Mouse (Mus musculus) ovary, postnatal 10 days (tissue): ENCODE measurements around the gene BC030870.

Experiments
- DNase-seq: peaks from one replicate; pipeline ENCODE4 v3.0.0; 2022; ENCODE audit warnings: low spot score

Gene BC030870

GRCm38 (mm10) chr8:65074733-65075132 is 54.6 kb downstream of the BC030870 start, which contains the start of gene Gm10663:
TSS of gene Gm10663 (plus strand) at chr8:65075033.
- DNase-seq = no peak

DNA sequence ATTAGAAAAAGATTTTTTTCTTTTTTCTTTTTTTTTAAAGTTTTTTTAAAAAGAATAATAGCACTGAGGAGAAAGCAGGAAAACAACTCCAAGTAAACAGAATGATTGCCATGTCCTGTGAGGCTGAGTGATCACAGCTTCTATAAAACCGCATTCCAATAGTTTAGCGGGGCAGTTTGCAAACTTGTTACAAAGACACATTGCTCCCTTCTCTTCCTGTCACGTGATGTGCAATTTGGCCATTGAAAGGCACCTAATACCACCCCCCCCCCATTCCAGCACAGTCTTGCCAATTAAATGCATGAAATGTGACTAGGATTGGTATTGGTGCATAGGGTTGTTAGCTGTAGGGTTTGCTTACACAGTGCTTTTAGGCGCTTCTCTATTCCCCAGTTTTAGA is 58.4 kb downstream of the BC030870 start:
- DNase-seq = no peak

- DNase-seq = no peak
Observed at GRCm38 (mm10) chr8:65068473-65068819, 60.9 kb downstream of the BC030870 start.

GRCm38 (mm10) chr8:65067694-65068472 is 61.5 kb downstream of the BC030870 start:
- DNase-seq = no peak

DNA sequence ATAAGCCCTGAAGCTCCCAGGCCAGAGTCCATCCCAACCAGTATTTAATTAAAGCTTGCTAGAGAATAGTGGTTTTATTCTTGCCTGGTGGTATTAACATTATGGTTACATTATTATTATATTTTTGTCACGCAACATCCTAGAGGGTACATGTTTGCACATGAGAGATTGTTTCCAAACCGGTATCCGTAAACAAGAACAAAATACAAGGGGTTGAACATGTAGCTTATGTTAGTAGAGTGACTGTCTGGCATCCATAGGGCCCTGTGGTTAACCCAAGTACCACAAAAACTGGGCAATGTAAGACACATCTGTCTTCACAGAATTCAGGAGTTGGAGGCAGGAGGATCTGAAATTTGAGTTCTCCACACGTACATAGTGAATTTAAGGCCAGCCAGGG is 62.3 kb downstream of the BC030870 start:
- DNase-seq = no peak

DNA sequence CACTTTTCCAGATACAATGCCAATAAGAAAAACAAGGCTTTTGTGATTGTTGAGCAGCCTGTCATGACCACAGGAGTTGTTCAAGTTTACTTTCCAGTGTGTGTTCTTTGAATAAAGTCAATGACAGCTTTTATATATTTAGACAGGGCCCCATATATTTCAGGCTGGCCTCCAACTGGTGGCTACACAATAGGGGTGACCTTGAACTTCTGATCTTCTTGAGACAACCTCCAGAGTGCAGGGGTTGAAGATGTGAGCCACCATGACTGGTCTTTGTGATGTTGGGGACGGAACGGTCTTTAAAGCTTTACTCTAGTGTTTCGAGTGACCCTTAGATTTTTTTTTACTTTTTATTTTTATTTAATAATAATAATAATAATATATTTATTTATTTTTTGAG is 63.7 kb downstream of the BC030870 start:
- no peak for DNase-seq

DNA sequence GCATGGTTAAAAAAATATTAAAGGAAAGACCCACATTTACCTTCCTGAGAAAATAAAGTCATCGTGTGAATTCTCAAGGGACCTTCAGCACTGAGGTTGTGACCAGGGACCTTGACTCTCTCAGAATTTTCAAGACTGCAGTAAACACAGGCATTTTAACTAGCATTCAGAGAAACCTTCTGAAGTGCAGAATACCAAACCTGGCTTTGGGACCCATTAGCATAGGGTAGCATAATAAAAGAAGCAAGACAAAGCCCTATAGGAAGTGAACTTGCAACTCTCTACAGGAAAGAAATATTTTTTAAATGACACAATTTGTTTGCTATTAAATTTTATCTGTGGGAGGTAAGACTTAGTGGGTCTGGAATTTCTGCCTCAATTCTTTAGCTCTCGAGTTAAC is 65.3 kb downstream of the BC030870 start:
- DNase-seq = no peak

DNA sequence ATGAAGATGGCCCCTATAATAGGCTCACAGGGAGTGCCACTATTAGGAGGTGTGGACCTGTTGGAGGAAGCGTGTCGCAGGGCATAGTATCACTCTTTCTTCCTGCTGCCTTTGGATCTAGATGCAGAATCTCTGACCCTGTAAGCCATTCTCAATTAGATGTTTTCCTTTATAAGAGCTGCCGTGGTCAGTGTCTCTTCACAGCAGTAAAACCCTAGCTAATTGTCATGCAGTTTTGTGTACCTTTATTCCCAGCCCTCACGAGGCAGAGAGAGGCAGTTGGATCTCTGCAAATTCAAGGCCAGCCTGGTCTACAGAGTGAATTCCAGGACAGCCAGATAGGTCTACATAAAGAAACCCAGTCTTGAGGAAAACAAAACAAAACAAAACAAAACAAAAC is 67.2 kb downstream of the BC030870 start:
- no peak for DNase-seq

DNA sequence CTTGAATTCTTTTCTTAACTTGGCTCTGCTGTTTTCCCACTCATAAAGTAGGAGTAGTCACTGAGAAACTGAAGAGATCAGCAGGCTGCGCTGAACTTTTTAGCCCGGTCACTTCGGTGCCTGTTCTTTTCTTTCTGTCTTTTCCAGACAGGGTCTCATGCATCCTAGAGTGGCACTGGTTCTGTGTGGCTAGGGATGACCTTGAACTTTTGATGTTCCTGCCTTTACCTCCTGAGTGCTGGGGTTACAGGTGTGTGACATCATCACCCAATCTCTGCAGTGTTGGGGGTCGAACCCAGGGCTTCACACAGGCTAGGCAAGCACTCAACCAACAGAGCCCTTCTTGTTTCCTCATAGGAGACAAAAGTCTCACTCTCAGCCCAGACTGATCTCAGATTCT is 72.6 kb downstream of the BC030870 start:
- DNase-seq = no peak

GRCm38 (mm10) chr8:65053968-65054367 is 75.4 kb downstream of the BC030870 start:
- no peak for DNase-seq

DNA sequence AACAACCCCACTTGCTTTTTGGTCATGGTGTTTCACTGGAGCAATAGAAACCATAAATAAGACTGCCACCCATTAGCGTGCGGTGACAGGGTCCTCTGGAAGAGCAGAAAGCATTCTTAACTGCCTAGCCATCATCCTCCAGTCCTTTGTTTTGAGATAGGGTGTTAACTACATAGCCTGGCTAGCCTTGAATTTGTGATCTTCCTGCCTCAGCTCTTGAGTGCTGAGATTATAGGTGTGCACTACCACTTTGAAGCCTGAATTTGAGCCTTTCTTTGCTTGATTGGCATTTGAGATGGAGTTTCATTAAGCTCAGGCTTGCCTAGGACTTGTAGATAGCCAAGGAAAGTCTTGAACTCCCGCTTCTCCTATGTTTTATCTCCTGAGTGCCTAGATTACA is 75.8 kb downstream of the BC030870 start:
- DNase-seq = no peak

GRCm38 (mm10) chr8:65047801-65048200 is 81.6 kb downstream of the BC030870 start:
- no peak for DNase-seq

- no peak for DNase-seq
Observed at GRCm38 (mm10) chr8:65047193-65047592, 82.2 kb downstream of the BC030870 start.

- no peak for DNase-seq
Observed at GRCm38 (mm10) chr8:65046565-65046964, 82.8 kb downstream of the BC030870 start.

GRCm38 (mm10) chr8:65037117-65037533 is 92.2 kb downstream of the BC030870 start, which contains the start of gene Apela:
TSS of gene Apela (minus strand) at chr8:65037336.
- DNase-seq = no peak
